Mouse (Mus musculus) heart, adult 2 months (tissue): ENCODE measurements at regions not wholly inside any gene's neighbourhood (a gene's known extent, or its start where the extent isn't known, plus 50 kb on each side); places are given as distances from the start of the nearest gene placed in this dataset.

Source experiments
- DNase-seq, 2 experiments: peaks; one replicate each; pipeline ENCODE4 v3.0.0; 2021
- H3K27ac ChIP-seq: fragments of 200-600 bp; 2 replicates; pipeline ENCODE4 v1.8.1; 2022
- H3K27me3 ChIP-seq: fragments of 200-500 bp; 2 replicates; pipeline ENCODE4 v1.6.1; 2012; ENCODE audit warnings: mild to moderate bottlenecking, low read length, inconsistent platforms, mixed read lengths; ENCODE audit not compliant: control insufficient read depth, insufficient read depth
- H3K36me3 ChIP-seq: fragments of 200-500 bp; 2 replicates; pipeline ENCODE4 v1.6.1; 2012; ENCODE audit warnings: low read length, inconsistent platforms; ENCODE audit not compliant: control insufficient read depth, insufficient read depth
- H3K4me1 ChIP-seq: fragments of 200-500 bp; 2 replicates; pipeline ENCODE4 v1.6.1; 2011; ENCODE audit warnings: low read length; ENCODE audit not compliant: control insufficient read depth, insufficient read depth
- H3K4me3 ChIP-seq: fragments of 200-600 bp; 2 replicates; pipeline ENCODE4 v1.8.1; 2022
- H3K79me2 ChIP-seq: fragments of 200-500 bp; replicated peaks from 2 replicates; pipeline ENCODE4 v1.6.1; 2012; ENCODE audit warnings: mild to moderate bottlenecking, inconsistent platforms, low read length, moderate library complexity, mixed read lengths; ENCODE audit not compliant: control insufficient read depth, insufficient read depth
- H3K9ac ChIP-seq: fragments of 200-500 bp; 2 replicates; pipeline ENCODE4 v1.6.1; 2012; ENCODE audit warnings: low read depth, mild to moderate bottlenecking, control low read depth, inconsistent platforms, low read length, mixed read lengths
- CTCF ChIP-seq: fragments of 200-600 bp; IDR thresholded peaks from 2 replicates; pipeline ENCODE4 v1.8.1; 2022; ENCODE audit warnings: antibody characterized with exemption, mild to moderate bottlenecking, moderate library complexity
- EP300 ChIP-seq: fragments of 200-500 bp; IDR thresholded peaks from 2 replicates; pipeline ENCODE4 v1.6.1; 2011; ENCODE audit warnings: low read depth, low read length, control low read depth; ENCODE audit not compliant: insufficient read depth
- POLR2A ChIP-seq: fragments of 200-500 bp; IDR thresholded peaks from 2 replicates; pipeline ENCODE4 v1.6.1; 2011; ENCODE audit warnings: mild to moderate bottlenecking, low read depth, low read length, control low read depth; ENCODE audit not compliant: insufficient read depth
- WGBS: fragments of 180-500 bp; shearing (Covaris S2); methylation state at CpG from one replicate; pipeline ENCODE4 v1.1.7; 2018; 5-methylcytosine and 5-hydroxymethylcytosine counted together
- intact Hi-C: fragments of 180-260 bp; cut with DNase I; formaldehyde crosslinking; loops from one replicate; pipeline ENCODE4 v1.15.1; 2025

- H3K79me2 ChIP-seq: no peaks in the 10 kb centered on the region
- no peak overlapping the region for H3K9ac ChIP-seq
- intact Hi-C loops: no loop called here
- H3K27ac ChIP-seq: no peak overlapping the region
- TF ChIP-seq POLR2A (no peak), EP300 (no peak), CTCF (no peak)
- no peaks in the 10 kb centered on the region for H3K36me3 ChIP-seq
- 75% methylated on average over 4 of the region's 4 CpGs for WGBS
- no peaks in the 10 kb centered on the region for H3K4me1 ChIP-seq
- H3K27me3 ChIP-seq: peaks cover 1% of the 10 kb centered on the region; the same call in 1 of the 2 replicates
- DNase-seq: no peak
- no peak overlapping the region for H3K4me3 ChIP-seq
These were observed 339.7 kb downstream of the Setd4 start for GRCm38 (mm10) chr16:93264061-93264585.

DNA sequence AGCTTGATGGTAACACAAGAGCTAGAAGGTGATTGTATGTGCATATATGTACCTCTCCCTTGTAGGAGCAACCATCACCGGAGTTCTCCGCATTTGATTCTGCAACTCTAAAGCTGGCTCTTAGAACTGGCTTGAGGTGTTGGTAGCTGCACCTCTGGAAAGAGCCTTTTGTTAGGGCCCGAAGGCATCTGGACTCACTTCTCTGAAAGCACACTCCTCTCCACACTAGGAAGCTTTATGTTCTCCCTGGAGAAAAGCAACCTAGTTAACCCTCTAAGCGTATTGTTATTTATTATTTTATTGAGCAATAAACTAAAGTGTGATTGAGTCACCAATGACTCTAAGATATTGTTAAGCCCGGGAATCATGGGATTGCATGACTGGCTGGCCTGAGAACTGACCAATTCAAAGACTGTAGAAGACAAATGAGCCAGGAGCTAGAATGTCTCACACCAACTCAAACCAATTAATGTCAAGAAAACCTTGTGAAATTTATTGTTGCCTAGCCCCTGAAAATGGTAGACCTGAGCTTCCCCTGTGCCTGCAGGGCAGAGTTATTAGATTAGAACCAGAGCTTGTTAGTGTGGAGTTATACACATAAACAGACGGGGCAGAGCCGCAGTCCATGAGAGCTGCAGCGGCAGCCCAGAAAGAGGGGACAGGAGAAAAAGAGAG, 340.6 kb downstream of the Setd4 start:
- TF ChIP-seq CTCF: no peak
- no peak for TF ChIP-seq POLR2A
- TF ChIP-seq EP300: no peak
- WGBS: 92% methylated on average over 8 of the region's 8 CpGs
- H3K4me1 ChIP-seq: no peaks in the 10 kb centered on the region

DNA sequence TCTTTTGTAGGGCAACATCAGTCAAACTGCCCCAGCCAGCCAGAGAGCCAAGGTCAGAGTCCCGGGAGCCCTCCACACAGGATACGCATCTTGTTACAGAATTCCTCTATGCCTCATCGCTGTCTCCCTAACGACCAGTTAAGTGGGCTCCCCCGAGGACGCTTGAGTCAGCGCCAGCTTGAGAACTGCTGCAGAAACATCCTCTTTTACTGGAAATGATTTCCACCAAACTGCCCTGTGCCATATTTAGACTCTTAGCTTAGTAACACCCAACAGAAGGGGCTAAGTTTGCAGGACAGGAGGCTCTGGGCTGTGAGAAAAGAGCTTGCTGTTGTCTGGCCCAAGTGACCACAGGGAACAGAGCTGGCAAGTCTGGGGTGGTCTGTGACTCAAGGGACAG, 357.0 kb downstream of the Setd4 start:
- Histone ChIP-seq H3K4me3 (no peak overlapping the region), H3K4me1 (no peaks in the 10 kb centered on the region; the same call in 1 of the 2 replicates), H3K27ac (no peak overlapping the region), H3K36me3 (no peaks in the 10 kb centered on the region), H3K27me3 (no peaks in the 10 kb centered on the region), H3K79me2 (no peaks in the 10 kb centered on the region), H3K9ac (no peak overlapping the region)
- no peak for TF ChIP-seq CTCF
- no peak for TF ChIP-seq EP300
- no peak for TF ChIP-seq POLR2A
- WGBS: 23% methylated on average over 7 of the region's 7 CpGs
- intact Hi-C loops: no loop called here
- DNase-seq: peak in 1 of 2 experiments; percentile 5

More for the DNA sequence above, 340.6 kb downstream of the Setd4 start:
- H3K79me2 ChIP-seq: no peaks in the 10 kb centered on the region
- no peak overlapping the region for H3K9ac ChIP-seq
- H3K4me3 ChIP-seq: no peak overlapping the region
- H3K27ac ChIP-seq: no peak overlapping the region
- H3K36me3 ChIP-seq: no peaks in the 10 kb centered on the region
- peaks cover 1% of the 10 kb centered on the region; the same call in 1 of the 2 replicates for H3K27me3 ChIP-seq
- intact Hi-C loops: no loop called here
- no peak for DNase-seq

DNA sequence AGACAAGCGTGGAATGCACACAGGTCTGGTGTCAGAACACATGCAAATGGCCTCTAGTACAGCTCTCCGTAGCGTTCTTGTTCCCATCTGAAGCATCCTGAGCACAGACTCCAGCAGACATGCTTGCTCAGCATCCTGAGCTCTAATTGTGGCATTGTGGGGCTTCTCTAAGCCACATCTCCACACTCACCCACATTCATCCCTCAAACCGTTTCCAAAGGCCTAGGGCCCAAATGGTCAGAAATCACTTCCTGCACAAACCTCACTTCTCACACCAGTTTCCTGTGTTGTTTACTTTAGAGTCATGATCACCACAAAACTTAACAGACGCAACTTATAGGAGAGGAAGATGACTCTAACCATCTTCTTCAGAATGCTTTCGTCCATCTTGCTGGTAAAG, 358.1 kb downstream of the Setd4 start:
- Histone ChIP-seq H3K4me1 (no peaks in the 10 kb centered on the region; the same call in 1 of the 2 replicates), H3K27ac (no peak overlapping the region), H3K27me3 (no peaks in the 10 kb centered on the region), H3K9ac (no peak overlapping the region), H3K36me3 (no peaks in the 10 kb centered on the region), H3K79me2 (no peaks in the 10 kb centered on the region), H3K4me3 (no peak overlapping the region)
- DNase-seq: no peak
- TF ChIP-seq EP300: no peak
- no peak for TF ChIP-seq POLR2A
- TF ChIP-seq CTCF: no peak
- intact Hi-C loops: no loop called here
- WGBS: 80% methylated on average over 6 of the region's 6 CpGs

DNA sequence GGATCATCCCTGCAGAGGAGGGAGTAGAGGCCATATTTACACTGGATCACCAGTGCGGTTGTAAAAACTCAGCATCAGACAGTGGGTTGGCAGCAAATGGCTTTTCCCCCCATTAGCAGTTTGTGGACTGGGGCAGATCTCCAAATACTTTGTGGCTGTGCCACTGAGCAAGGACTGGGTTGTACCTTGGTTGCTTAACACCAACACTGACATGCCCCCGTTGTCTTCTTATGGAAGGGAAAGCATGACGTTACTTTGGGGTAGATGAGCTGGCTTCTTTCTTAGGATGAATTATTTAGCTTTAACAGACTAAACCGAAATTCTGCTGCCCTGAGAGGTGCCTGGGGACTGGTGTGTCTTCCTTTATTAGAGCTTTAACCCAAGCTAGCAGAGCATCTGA, 365.0 kb downstream of the Setd4 start:
- no peak for DNase-seq
- Histone ChIP-seq H3K4me1 (no peaks in the 10 kb centered on the region), H3K27me3 (no peaks in the 10 kb centered on the region), H3K4me3 (no peak overlapping the region), H3K9ac (no peak overlapping the region), H3K27ac (no peak overlapping the region), H3K36me3 (no peaks in the 10 kb centered on the region), H3K79me2 (no peaks in the 10 kb centered on the region)
- intact Hi-C loops: no loop called here
- 78% methylated on average over 4 of the region's 4 CpGs for WGBS
- TF ChIP-seq EP300: no peak
- TF ChIP-seq POLR2A: no peak
- TF ChIP-seq CTCF: no peak

DNA sequence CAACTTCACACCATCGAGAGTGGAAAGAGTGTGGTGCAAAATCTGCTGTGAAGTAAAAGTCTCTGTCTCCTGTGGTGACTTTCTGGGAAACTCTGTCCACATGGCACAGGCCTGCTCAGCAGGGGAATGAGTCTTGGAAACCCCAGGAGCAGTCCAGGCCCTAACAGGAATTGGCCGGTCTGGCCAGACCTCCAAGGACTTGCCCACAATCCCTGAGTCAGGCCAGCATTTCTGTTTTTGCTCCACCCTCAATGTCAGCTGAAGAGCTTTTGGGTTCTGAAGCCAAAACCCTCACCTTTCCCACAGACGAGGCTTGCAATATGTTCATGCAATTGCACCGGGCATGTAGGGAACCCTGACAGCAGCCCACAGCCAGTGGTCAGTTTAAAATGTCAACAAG, 365.5 kb downstream of the Setd4 start:
- Histone ChIP-seq H3K27me3 (no peaks in the 10 kb centered on the region), H3K4me1 (no peaks in the 10 kb centered on the region), H3K4me3 (no peak overlapping the region), H3K27ac (no peak overlapping the region), H3K36me3 (no peaks in the 10 kb centered on the region), H3K79me2 (no peaks in the 10 kb centered on the region), H3K9ac (no peak overlapping the region)
- TF ChIP-seq EP300 (no peak), POLR2A (no peak), CTCF (no peak)
- 73% methylated on average over 4 of the region's 4 CpGs for WGBS
- no peak for DNase-seq
- intact Hi-C loops: no loop called here
